Mouse (Mus musculus): Measurements from ENCODE around the gene Crygn.
"Not testable (repeated sequence)": the region's sequence is repeated elsewhere in the genome, so short reads cannot be mapped to it uniquely, and the experiment has no call there.

Gene Crygn

GRCm38 (mm10) chr5:24757816-24758215 is at the start of gene Crygn:
Gene Crygn, minus strand, starts transcription at chr5:24758008.
- no peak for DNase-seq (ENCODE audit: low read depth, low spot score)

DNA sequence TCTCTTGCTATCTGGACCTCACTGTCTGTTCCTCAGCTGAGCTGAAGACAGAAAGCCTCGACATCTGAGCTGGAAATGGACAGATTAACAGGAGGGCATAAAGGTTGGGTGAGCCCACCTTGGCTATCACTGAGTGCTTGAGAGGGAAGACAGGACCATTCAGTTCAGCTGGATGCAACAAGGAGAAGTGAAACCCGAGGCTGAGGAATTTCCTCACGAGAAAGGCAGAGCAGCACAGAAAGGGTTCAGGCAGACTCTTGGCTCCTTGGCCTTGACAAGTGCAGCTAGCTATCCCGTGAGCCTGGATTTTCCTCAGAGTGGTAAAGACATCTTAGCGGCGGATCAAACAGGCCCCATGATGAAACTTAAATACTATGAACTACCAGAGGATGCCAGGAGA is 47.4 kb upstream of the Crygn start:
- no peak for DNase-seq (ENCODE audit: low read depth, low spot score)

- no peak for DNase-seq (ENCODE audit: low read depth, low spot score)
Measured at GRCm38 (mm10) chr5:24804661-24805060, 46.9 kb upstream of the Crygn start.

DNA sequence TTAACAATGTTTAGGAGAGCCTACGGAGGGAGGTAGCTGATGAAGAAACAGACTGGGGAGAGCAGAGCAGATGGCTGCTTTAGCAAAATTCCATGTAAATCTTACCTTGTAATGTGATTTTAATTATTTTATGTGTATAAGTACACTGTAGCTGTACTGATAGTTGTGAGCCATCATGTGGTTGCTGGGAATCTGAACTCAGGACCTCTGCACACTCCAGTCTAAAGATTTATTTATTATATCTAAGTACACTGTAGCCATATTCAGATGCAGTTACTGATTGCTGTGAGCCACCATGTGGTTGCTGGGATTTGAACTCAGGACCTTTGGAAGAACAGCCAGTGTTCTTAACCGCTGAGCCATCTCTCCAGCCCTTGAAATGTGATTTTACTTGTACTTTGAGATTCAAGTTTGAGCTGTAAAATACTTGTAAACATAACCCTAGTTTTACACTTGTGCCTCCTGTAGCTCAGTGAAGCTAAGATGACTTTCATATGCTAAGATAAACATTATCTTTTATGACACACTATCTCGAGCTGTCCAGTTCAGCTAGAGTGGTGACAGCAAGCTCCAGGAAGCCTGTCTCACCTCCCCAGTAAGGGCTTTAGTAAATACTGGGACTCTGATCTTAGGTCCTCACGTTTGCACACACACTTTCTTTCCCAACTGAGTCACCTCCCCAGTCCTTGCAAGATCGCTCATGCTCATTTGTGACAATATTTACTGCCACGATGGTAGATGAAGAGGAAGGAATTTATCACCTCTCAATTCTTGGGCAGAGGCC is 44.2 kb upstream of the Crygn start:
- no peak for DNase-seq (ENCODE audit: low read depth, low spot score)

DNA sequence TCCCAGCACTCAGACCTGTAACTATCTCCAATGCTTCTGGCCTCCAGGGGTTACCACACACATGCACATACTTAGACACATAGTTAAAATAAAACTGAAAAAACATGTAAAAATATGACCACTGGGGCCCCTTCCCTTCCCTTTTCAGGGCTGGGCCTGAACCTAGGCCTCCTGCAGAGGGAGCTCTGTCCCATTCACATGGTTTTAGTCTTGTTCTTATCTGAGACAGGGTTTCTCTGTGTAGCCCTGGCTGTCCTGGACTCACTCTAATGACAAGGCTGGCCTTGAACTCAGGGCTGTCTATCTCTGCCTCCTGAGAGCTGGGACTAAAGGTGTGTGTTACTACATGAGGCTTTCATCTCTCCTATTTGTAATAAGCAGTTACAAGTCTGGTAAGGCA is 42.6 kb upstream of the Crygn start:
- DNase-seq (ENCODE audit: low read depth, low spot score), result peak; percentile 47

- no peak for DNase-seq (ENCODE audit: low read depth, low spot score)
Measured at GRCm38 (mm10) chr5:24798639-24799038, 40.8 kb upstream of the Crygn start.

DNA sequence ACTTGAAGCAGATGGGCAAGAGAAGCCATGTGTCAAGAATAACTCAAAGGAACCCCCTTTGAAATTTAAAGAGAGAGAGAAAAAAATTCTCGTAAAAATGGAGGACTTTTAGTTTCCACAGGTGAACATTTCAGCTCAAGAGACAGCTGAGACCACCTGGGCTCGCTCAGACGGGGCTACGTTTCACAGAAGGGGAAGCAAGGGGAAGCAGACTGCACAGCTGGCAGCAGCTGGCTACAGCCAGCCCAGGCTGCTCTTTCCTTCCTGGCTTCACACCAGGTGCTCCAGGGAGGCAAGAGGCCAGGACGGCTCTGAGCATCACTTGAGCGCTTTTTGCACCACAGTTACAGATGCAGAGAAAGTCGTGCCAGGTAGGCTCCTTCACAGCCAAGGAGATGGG is 40.0 kb upstream of the Crygn start:
- no peak for DNase-seq (ENCODE audit: low read depth, low spot score)

GRCm38 (mm10) chr5:24792961-24793360 is 35.2 kb upstream of the Crygn start:
- no peak for DNase-seq (ENCODE audit: low read depth, low spot score)

- DNase-seq (ENCODE audit: low read depth, low spot score), result no peak
Measured at GRCm38 (mm10) chr5:24782957-24783356, 25.1 kb upstream of the Crygn start.

DNA sequence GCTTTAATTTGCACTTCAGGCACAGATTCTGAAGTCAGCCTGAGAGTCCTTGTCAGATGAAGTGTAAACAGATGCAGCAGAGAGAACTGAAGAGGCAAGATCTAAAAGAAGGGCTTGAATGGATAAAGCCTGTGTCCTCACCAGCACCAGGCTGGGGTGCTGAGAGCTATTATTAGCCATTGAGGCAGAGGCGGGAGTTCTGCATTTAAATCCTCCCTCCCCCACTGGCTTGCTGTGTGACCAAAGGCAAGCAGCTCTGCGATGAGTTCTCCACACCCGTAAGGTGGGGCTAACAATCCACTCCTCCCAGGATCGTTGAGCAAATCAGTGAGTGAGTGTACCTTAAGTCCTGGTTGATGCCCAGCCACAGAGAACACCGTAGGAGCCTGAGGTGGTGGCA is 23.2 kb upstream of the Crygn start:
- no peak for DNase-seq (ENCODE audit: low read depth, low spot score)

GRCm38 (mm10) chr5:24779881-24780512 is 22.2 kb upstream of the Crygn start:
- peak; percentile 78 for DNase-seq (ENCODE audit: low read depth, low spot score)

GRCm38 (mm10) chr5:24779321-24779720 is 21.5 kb upstream of the Crygn start:
- no peak for DNase-seq (ENCODE audit: low read depth, low spot score)

DNA sequence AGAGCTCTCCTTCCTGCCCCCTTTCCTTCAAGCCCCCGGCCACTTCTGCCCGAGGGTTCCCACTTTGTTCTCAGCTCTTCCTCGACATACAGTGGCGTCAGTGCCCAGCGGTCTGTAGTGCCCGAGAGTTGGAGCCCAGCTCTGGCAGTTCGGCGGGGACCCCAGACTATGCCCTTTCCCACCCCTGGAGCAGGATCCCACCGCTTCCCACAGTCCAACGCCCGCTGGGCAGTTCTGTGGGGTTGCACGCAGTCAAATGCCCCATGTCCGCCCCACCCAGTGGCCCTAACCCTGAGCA is 21.0 kb upstream of the Crygn start:
- DNase-seq (ENCODE audit: low read depth, low spot score), result no peak

DNA sequence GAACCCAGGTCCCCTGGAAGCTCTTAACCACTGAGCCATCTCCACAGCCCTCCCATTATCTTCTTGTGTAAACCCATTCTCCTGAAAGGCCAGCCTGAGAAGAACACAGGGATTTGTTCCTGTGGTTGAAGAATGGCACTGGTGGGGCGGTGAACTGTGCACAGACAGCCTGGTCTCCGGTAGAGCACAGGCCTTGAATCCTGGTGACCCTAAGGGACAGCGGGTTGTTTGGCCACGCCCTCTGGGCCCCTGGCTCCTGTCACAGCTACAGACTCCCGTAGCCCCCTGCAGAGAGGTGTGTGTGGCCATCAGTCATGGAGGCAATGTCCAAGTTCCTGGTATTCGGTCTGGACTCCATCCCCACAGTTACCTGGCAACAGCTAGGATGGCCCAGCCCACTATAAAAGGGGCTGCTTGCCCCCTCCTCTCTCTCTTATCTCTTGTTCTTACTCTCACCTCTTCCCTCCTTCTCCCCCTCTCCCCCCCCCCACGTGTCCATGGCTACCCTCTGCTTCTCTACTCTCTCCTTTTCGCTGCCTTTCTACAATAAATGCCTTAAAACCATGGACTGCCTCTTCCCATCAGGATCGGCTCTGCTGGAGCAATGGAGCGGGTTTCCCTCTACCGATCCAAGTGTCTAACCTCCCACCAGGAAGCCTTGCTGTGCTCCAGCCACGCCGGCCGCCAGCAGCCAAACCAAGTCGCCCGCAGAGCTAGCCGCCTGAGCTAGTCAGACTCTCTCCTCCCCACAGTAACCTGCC is 20.5 kb upstream of the Crygn start:
- no peak for DNase-seq (ENCODE audit: low read depth, low spot score)

DNA sequence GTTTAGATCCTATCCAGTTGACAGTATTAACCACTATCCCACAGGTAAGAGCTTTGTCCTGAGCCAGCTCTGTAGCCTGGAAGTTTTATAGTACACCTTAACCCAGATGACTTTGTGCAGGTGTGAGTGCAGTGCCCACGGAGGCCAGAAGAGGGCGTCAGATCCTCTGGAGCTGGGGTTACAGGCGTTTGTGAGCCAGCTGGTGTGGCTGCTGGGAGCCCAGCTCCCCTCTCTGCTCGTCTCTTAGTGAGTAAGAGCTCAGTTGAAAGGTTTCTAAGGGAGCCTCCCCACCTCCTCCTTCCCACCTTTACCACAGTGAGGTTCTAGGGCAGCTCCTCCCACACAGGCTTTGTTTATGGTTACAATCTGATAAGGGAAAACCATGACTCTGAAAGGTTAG is 18.9 kb upstream of the Crygn start:
- peak; percentile 80 for DNase-seq (ENCODE audit: low read depth, low spot score)

- not testable (repeated sequence) for DNase-seq (ENCODE audit: low read depth, low spot score)
Measured at GRCm38 (mm10) chr5:24774549-24774948, 16.7 kb upstream of the Crygn start.

DNA sequence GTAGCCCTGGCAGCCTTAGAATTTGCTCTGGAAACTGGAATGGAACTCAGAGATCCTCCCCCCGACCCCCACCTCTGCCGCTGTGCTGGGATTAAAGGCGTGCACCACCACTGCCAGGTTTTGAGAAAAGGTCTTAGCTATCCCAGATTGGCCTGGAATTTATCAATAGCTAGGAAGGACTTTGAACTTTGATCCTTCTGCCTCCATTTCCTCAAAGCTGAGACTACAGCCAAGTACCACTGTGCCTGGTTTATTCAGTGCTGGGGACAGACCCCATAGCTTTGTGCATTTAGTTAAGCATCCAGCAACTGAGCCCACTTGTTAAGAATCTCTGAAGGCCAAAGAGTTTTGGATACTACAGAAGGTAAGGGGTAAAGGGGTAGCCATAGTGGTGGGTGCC is 877 bp downstream of the Crygn start:
- DNase-seq (ENCODE audit: low read depth, low spot score), result no peak

DNA sequence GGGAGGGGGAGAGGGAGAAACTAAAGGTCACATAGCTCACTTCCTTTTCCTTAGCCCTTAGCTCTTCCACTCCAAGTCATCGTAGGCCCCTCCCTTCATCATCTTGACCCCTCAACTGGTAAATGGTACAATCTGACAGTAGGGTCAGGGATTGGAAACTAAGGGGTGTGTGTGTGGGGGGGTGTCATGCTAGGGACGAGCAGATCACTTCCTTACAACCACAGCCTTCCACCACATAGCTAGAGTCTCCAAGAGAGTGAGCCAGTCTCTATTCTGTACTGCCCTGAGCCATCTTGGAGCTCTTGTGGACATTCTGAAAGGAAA is 5.7 kb downstream of the Crygn start:
- DNase-seq (ENCODE audit: low read depth, low spot score), result no peak

- DNase-seq (ENCODE audit: low read depth, low spot score), result peak; percentile 87
Measured at GRCm38 (mm10) chr5:24751305-24752174, 6.3 kb downstream of the Crygn start.

GRCm38 (mm10) chr5:24750321-24751304 is 7.2 kb downstream of the Crygn start:
- peak; percentile 96 for DNase-seq (ENCODE audit: low read depth, low spot score)

DNA sequence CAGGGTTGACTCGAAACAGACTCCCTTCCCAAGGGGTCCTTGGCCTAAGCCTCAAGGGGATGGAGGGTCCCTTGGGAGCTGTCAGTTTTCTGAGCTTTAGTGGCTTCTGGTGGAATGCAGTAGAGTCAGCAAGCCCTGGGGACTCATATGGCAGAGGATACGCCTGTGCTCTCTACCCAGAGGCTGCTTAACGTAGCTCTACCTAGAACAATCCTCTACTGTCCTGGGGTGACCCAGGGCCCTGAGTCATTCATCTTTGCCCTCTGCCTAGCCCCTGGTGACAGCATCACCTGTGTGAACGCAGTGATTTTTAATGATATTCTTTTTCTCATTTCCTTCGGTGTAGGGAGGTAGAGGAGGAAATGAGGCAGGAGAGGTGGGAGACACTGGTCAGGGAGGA is 8.1 kb downstream of the Crygn start:
- DNase-seq (ENCODE audit: low read depth, low spot score), result no peak
